Mouse (Mus musculus) bone marrow, adult 2 months (tissue): ENCODE results near the gene Snta1. TPM values are rescaled to one million over a fixed set of nuclear protein-coding genes. Genes with fewer than 3 reads are reported as not detected.

Source experiments
- H3K27ac ChIP-seq: fragments of 200-500 bp; 2 replicates; pipeline ENCODE4 v1.5.1; 2012; ENCODE audit warnings: low read depth, mild to moderate bottlenecking, control low read depth, inconsistent platforms, low read length; ENCODE audit not compliant: control insufficient read depth, poor library complexity, insufficient read depth
- H3K4me1 ChIP-seq: fragments of 200-500 bp; 2 replicates; pipeline ENCODE4 v1.6.1; 2011; ENCODE audit warnings: low read length; ENCODE audit not compliant: control insufficient read depth, insufficient read depth
- H3K4me3 ChIP-seq: fragments of 200-500 bp; replicated peaks from 2 replicates; pipeline ENCODE3; 2011; ENCODE audit warnings: mild to moderate bottlenecking, low read depth, low read length, control low read depth; ENCODE audit not compliant: control insufficient read depth
- CTCF ChIP-seq: fragments of 200-500 bp; IDR thresholded peaks from 2 replicates; pipeline ENCODE4 v1.5.1; 2011; ENCODE audit warnings: low read length, control low read depth; ENCODE audit not compliant: control insufficient read depth, insufficient read depth
- POLR2A ChIP-seq: fragments of 200-500 bp; IDR thresholded peaks from 2 replicates; pipeline ENCODE4 v1.6.1; 2011; ENCODE audit warnings: low read depth, mild to moderate bottlenecking, control low read depth, low read length, borderline replicate concordance; ENCODE audit not compliant: control insufficient read depth
- WGBS: fragments of 180-500 bp; shearing (Covaris S2); methylation state at CpG from one replicate; pipeline ENCODE4 v1.1.7; 2018; 5-methylcytosine and 5-hydroxymethylcytosine counted together
- polyA plus RNA-seq: library from polyadenylated mRNA; stranded (reverse); fragments of >200 nt; gene quantifications from 2 replicates; pipeline ENCODE4 v1.2.4, GENCODE M21; 2011; ENCODE audit warnings: low replicate concordance; ENCODE audit not compliant: missing spikeins, insufficient read depth, insufficient read length

Gene Snta1
- polyA plus RNA-seq, result 3.3 and 3.6 TPM in 2 replicates

DNA sequence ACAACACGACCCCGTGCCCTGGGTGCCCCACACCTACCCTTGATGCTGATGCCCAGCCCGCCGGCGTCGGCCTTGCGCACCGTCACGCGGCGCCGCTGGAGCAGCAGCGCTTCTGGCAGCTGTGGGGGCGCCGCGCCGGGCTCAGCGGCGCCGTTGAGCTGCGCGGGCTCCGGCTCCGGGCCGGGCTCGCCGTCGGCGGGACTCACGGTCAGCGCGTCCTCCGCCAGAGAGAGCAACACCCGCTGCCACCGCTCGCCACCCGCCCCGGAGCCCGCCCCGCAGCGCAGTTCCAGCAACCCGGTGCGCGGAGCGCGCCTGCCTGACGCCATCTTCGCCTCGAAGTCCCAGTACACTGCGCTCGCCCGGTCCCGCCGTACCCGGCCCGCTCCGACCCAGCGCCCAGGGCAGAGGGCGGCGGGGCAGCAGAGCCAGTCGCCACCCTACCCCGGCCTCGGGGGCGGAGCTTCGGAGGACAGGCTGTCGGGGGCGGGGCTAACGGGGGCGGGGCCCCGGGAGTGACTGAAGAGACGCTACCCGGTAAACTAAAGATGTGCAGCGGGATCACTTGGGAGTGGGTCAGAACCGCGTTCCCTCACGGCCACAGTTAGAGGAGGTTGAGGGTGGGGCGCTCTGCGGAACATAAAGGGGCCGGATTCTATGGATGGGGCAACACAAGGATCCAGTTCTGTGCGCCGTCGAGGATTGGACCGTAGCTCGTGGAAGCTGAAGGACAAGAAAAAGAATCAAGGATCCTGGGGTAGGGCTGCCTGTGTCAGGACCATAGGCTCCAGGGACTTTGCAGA is at the start of gene Snta1:
Gene Snta1, minus strand, starts transcription at position 457 of the 803 bp plus-strand sequence.
- WGBS, result 3% methylated on average over 82 of the region's 84 CpGs
- peak within 1 kb of the TSS; percentile 16; the same call in 1 of the 2 replicates for H3K27ac ChIP-seq
- TF ChIP-seq POLR2A (0 out of 2 replicates have a peak, but pooled peaks have one; percentile 27), CTCF (no peak)
- no peaks in the 10 kb centered on the region for H3K4me1 ChIP-seq
- peak within 1 kb of the TSS; percentile 56 for H3K4me3 ChIP-seq

- Histone ChIP-seq H3K4me1 (no peaks in the 10 kb centered on the region; the same call in none of the 2 replicates), H3K4me3 (no peak overlapping the region), H3K27ac (no peak overlapping the region)
- no peak for TF ChIP-seq POLR2A
Observed at GRCm38 (mm10) chr2:154456621-154457020, 48.7 kb upstream of the Snta1 start.

DNA sequence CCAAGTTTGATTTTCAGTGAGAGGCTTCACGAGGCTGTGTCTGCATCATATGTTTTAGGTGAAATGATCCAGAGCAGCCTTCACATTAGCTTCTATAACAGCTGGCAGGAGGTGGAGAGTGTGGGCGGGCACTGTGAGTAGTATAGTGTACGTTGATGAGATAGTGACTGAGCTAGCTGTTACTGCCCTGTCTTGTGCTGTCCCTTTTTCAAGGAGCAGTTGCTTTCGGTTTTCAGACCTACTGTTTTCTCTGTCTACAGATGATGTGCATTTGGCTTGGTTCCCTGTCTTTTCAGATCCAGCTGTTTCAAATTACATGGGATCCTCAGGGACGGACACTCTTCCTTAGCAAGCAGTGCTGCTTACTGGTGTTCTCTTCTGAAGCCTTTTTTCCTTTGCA is 47.9 kb upstream of the Snta1 start:
- TF ChIP-seq POLR2A (no peak), CTCF (no peak)
- no peaks in the 10 kb centered on the region; the same call in none of the 2 replicates for H3K4me1 ChIP-seq
- H3K4me3 ChIP-seq, result no peak overlapping the region
- WGBS, result 50% methylated on average over 5 of the region's 5 CpGs
- no peak overlapping the region for H3K27ac ChIP-seq

GRCm38 (mm10) chr2:154454605-154455004 is 46.7 kb upstream of the Snta1 start:
- TF ChIP-seq POLR2A (no peak), CTCF (no peak)
- WGBS, result 86% methylated on average over 3 of the region's 3 CpGs

GRCm38 (mm10) chr2:154454099-154454498 is 46.2 kb upstream of the Snta1 start:
- WGBS, result 65% methylated on average over 1 of the region's 1 CpGs
- Histone ChIP-seq H3K4me3 (no peak overlapping the region), H3K27ac (no peak overlapping the region), H3K4me1 (no peaks in the 10 kb centered on the region; the same call in 1 of the 2 replicates)
- no peak for TF ChIP-seq CTCF
- no peak for TF ChIP-seq POLR2A

More at GRCm38 (mm10) chr2:154454605-154455004, 46.7 kb upstream of the Snta1 start:
- Histone ChIP-seq H3K4me3 (no peak overlapping the region), H3K4me1 (no peaks in the 10 kb centered on the region; the same call in 1 of the 2 replicates), H3K27ac (no peak overlapping the region)

GRCm38 (mm10) chr2:154452951-154453350 is 45.1 kb upstream of the Snta1 start:
- Histone ChIP-seq H3K27ac (no peak overlapping the region), H3K4me1 (no peaks in the 10 kb centered on the region; the same call in 1 of the 2 replicates)

GRCm38 (mm10) chr2:154448633-154449032 is 40.7 kb upstream of the Snta1 start:
- no peaks in the 10 kb centered on the region for H3K4me1 ChIP-seq
- no peak overlapping the region for H3K4me3 ChIP-seq
- TF ChIP-seq POLR2A (no peak), CTCF (no peak)
- H3K27ac ChIP-seq, result no peak overlapping the region

More at GRCm38 (mm10) chr2:154452951-154453350, 45.1 kb upstream of the Snta1 start:
- TF ChIP-seq POLR2A, result no peak
- no peak for TF ChIP-seq CTCF
- H3K4me3 ChIP-seq, result no peak overlapping the region
- WGBS, result 93% methylated on average over 2 of the region's 2 CpGs

DNA sequence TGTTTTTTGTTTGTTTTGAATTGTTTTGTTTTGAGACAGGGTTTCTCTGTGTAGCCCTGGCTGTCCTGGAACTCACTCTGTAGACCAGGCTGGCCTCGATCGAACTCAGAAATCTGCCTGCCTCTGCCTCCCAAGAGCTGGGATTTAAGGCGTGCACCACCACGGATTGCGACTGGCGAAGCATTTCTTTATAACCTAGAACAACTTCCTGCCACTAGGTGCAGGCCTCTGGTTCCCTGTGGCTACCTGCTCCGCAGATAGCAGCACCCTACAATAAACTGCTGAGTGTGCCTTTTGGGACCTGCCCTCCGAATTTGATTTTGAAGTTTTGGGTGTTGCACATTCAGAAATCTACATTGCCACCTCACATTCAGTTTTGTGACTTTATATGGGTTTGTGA is 39.9 kb upstream of the Snta1 start:
- Histone ChIP-seq H3K4me1 (no peaks in the 10 kb centered on the region), H3K27ac (no peak overlapping the region), H3K4me3 (no peak overlapping the region)
- TF ChIP-seq CTCF (no peak), POLR2A (no peak)
- 85% methylated on average over 8 of the region's 8 CpGs for WGBS
